Mouse (Mus musculus): ENCODE results near the gene Ank2.

DNA sequence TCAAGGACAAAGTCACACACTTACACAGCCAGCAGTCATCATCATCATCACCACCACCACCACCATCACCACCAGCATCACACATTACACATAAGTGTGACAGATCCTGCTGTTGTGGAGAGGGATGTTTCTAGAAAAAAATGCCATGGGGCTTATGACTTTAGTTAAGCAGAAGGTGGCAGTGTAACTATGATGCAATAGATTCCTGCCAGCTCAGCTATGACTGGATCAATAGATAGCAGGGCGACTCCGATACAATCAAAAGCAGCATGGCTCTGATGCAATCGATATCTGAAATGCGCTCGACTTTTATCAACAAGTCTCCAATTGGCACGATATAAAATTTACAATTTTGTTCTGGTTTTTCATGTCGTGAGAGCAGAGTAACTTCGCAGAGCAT, 172.8 kb downstream of the Ank2 start:
- no peak for TF ChIP-seq CTCF (IDR thresholded peaks at IDR 0.05; ENCODE audit: insufficient read depth, low read depth, low read length)
- no peak for TF ChIP-seq POLR2A (IDR thresholded peaks at IDR 0.05; ENCODE audit: insufficient read depth, low read depth, low read length)
